Mouse (Mus musculus): ENCODE measurements around the gene Nox4. TPM values are rescaled to one million over a fixed set of nuclear protein-coding genes. Genes with fewer than 3 reads are reported as not detected.

Nox4 gene
- polyA plus RNA-seq, 1 experiment from 2014 or later: 6.8 TPM

Other genes starting within 250 kb of the Nox4 start
- not detected in 2 replicates for gene Vmn2r79, start 250.0 kb upstream of the Nox4 start, polyA plus RNA-seq (2014; fragmentation: Nextera tagmentation; extraction: Ambion mirVana)
- gene Tyr, start 247.4 kb downstream of the Nox4 start, polyA plus RNA-seq (2014; fragmentation: Nextera tagmentation; extraction: Ambion mirVana): not detected in 2 replicates